Mouse (Mus musculus) testis, adult 2 months (tissue): ENCODE measurements around the gene Tpi1.

Experiments
- CTCF ChIP-seq: fragments of 200-500 bp; IDR thresholded peaks from 2 replicates; pipeline ENCODE4 v1.5.1; 2012; ENCODE audit warnings: low read depth, mild to moderate bottlenecking, inconsistent platforms, low read length, moderate library complexity; ENCODE audit not compliant: control insufficient read depth, insufficient read depth, insufficient replicate concordance
- POLR2A ChIP-seq: fragments of 200-500 bp; IDR thresholded peaks from 2 replicates; pipeline ENCODE4 v1.6.1; 2012; ENCODE audit warnings: low read depth, mild to moderate bottlenecking, inconsistent platforms, low read length, moderate library complexity; ENCODE audit not compliant: control insufficient read depth

DNA sequence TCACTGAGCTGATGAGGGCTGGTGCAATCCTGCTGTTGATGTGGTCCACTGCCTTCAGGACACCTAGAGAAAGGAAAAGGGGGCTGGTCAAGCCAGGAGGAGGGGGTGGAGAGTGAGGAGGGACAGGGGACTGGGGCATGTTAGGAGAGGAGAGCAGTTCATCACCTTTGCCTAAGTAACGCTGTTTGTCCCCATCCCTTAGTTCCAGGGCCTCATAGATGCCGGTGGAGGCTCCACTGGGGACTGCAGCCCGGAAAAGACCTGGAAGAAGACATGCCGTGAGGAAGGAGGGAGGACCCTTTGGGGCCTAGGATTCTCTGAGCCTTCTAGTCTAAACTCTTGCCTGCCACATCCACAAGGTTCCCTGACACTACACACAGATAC lies 46.6 kb downstream of the Tpi1 start:
- TF ChIP-seq POLR2A (no peak), CTCF (no peak)
